Mouse (Mus musculus): ENCODE data around the gene Tceal6.
"Not testable (repeated sequence)": the region's sequence is repeated elsewhere in the genome, so short reads cannot be mapped to it uniquely, and the experiment has no call there.

Gene Tceal6

GRCm38 (mm10) chrX:135210436-135211221 lies at the start of gene Tceal6:
Gene Tceal6 (minus strand): TSS chrX:135210687.
- DNase-seq (ENCODE audit: low read depth, low spot score), result no peak

- not testable (repeated sequence) for DNase-seq (ENCODE audit: low read depth, low spot score)
Measured at GRCm38 (mm10) chrX:135209773-135210435, 583 bp downstream of the Tceal6 start.

- not testable (repeated sequence) for DNase-seq (ENCODE audit: low read depth, low spot score)
Measured at GRCm38 (mm10) chrX:135189924-135190323, 20.6 kb downstream of the Tceal6 start.

- not testable (repeated sequence) for DNase-seq (ENCODE audit: low read depth, low spot score)
Measured at GRCm38 (mm10) chrX:135188661-135189060, 21.8 kb downstream of the Tceal6 start.

- not testable (repeated sequence) for DNase-seq (ENCODE audit: low read depth, low spot score)
Measured at GRCm38 (mm10) chrX:135177532-135177931, 33.0 kb downstream of the Tceal6 start, which contains the start of gene Gm15023. Gene Gm15023 (minus strand): TSS chrX:135177632.
